Mouse (Mus musculus) monocyte, adult 5-6 weeks (primary cell): ENCODE data around the gene Aldh3b2. TPM values are rescaled to one million over a fixed set of nuclear protein-coding genes. Genes with fewer than 3 reads are reported as not detected.
A peak's percentile ranks its signal among the peaks of the same experiment; 100 is the strongest.
"Not testable (repeated sequence)": the region's sequence is repeated elsewhere in the genome, so short reads cannot be mapped to it uniquely, and the experiment has no call there.

Experiments
- ATAC-seq: fragments of 153-309, 156-312 bp; replicated peaks from 2 replicates; pipeline ENCODE4 v1.8.0; 2017; ENCODE audit warnings: mild to moderate bottlenecking; ENCODE audit not compliant: low TSS enrichment, insufficient number of reproducible peaks, severe bottlenecking, poor library complexity, low FRiP score
- total RNA-seq: library from RNA; stranded (forward); fragments of 200-1000, 200-491, 200-594 nt; gene quantifications from 3 replicates; pipeline ENCODE4 v1.2.3, GENCODE M21; 2017

Gene Aldh3b2
- total RNA-seq, 1 experiment from 2014 or later, result not detected

DNA sequence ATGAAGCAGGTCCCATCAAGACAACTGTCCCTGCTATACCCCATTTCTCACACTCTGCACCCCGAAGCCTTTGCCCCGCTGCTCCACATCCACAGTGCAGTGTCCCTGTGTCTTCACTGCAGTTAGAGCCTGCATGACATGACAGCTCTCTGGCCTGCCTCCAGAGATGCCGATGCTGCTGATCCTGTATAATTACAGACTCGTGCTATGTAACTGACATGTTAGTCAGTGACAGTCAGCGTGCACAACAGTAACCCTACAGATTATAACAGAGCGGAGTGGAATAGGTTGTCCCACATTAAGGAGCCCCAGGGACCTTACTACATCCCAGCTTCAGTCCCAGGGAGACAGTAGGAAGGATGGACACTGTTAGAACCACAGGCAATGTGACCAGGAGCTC, 2.5 kb downstream of the Aldh3b2 start:
- not testable (repeated sequence) for ATAC-seq

DNA sequence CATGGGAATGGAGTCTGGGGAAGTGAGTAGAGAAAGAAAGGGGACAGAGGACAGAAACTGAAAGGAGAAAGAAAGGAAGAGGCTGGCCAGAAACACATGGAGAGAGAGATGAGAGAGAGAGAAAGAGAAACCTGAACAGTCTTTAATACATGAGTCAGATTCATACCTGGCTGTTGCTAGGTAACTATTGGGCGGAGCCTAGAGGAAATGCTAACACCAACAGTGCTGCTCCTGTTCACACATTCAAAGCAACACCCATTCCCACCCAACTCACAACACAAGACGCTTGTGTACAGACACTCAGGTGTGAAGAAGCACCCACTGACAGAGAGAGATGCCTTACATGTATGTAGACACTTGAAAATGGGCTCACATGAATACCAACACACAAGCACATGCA, 3.7 kb downstream of the Aldh3b2 start:
- ATAC-seq, result no peak

DNA sequence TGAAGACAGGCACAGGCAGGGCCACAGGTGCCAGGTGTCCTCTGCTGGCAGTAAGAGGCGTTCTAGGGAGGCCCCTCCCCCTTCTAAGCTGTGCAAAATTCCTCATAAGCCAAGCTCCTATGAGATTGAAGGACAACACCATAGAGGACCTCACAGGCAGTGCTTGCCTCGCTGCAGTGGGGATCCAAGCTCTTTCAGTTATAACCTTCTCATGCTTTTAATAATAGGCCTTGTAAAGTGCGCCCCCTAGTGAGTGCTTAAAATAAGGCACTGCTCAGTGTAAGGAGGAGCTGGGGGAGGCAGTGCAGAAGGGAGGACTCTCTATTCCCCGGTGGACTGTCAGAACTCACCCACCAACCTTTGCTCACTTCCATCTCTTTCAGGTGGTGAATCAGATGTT, 8.2 kb downstream of the Aldh3b2 start:
- ATAC-seq, result peak; percentile 49

DNA sequence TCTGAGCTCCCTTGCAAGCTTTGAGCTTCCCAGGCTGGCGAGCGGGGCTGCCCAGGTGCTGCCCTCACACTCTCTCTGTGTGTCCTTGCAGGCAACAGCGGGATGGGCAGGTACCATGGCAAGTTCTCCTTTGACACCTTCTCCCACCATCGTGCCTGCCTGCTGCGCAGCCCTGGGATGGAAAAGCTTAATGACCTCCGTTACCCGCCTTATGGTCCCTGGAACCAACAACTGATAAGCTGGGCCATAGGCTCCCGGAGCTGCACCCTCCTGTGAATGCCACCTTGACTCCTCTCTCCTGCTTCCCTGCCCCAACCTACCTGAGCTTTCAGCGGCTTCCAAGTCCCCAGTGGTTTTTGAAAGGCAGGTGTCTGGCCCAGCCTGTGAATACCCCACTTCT, 8.8 kb downstream of the Aldh3b2 start:
- ATAC-seq, result no peak

DNA sequence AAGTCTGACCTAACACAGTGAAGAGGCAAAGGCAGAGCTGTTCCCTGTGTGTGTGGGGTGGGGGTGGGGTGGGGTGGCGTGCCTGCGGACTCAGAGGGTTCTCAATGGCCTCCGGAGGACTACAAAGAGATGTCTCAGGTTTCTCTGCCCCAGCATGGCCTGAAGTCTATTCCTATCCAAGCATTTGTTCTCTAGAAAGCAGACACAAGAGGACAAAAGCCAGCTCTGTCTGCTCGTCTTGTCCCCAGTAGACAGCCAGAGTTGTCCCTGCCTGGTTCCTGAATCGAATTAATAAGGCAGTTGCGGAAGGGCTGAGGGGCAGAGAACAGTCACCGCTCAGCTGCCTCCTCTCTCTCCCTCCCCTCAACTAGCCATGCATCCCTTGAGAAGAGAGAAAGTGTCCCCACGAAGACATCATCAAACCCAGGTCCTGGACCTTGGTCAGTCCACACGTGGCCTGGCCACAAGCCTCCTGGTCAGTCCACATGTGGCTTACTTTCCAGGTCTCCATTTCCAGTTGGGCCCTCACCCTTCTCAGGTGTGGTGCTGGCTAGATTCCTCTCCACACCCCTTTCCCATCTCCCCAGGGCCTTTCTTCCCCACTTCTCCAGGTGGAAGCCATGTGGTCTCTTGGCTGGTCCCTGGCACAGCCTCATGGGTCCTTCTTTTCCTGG, 11.5 kb downstream of the Aldh3b2 start:
- no peak for ATAC-seq

DNA sequence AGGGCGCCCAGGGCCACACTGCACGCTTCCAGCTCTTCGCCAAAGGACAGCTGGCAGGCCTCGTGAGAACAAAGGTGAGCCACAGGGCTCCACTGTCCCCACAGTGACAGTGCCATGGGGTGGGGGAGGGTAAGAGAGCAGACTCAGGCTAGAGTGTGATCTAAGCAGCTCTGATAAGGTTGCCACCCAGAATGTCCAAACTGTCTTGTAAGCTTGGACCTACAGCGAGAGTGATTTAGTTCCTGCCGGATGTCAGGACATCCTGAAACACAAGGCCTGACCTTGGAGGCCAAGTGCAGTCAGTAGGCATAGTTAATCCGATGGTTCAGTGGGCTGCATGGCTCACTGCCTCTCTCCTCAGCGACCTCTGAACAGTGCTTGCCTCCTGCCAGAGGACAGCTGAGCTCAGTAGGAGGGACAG, 13.1 kb downstream of the Aldh3b2 start:
- no peak for ATAC-seq

DNA sequence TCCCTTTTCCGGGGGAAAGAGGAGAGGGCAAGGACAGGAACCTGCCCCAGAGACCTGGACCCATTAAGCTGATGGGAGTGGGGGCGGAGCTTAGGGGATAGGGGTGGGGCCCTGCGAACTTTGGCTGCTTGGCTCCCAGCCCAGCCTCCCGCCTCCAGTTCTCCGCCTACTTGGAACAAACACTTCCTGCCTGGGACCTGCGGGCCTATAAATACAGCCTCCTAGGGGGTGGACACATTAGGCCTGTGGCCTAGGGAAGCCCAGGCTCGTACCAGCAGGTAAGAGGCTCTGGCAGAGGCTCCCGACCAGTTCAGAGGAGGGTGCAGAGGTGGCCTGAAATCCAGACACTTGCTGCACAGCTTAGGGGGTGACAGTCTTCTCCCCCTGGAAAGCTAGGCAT, 14.2 kb downstream of the Aldh3b2 start, which contains the start of gene Acy3:
Acy3 (plus strand) TSS at position 237 of the 400 bp plus-strand sequence.
- ATAC-seq, result no peak

DNA sequence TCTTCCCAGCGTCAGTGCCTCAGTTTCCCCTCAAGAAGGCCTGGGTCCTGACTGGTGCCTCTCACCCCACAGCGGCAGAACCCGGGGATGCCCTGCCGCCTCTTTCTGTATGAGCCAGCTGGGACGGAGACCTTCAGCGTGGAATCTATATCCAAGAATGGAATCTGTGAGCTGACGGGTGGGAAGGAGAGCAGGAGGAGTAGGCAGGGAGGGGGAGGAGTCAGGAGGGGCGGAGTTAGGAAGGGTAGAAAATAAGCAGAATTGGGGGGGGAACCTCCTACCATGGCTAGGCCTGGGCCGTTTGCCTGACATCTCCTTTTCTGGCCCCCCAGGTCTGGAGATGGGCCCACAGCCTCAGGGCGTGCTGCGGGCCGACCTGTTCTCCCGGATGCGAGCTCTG, 15.9 kb downstream of the Aldh3b2 start:
- no peak for ATAC-seq

DNA sequence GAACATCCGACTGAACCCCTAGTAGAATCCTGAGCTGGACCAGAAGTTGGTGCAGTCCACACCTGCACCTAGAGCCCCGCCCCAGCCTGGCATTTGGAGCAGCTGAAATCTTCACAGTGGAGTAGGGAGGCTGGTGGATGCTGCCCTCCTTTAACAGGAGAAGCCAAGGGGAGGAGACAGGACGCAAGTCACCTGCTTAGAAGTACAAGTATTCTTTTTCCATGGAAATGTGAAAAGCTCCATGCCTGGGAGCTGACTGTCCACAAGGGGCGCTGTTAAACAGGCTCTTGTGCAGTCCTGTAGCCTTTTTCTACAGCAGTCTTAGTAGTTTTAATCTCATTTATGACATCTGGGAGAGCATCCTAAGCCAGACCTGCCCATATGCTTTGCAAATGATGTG, 16.6 kb downstream of the Aldh3b2 start:
- no peak for ATAC-seq

DNA sequence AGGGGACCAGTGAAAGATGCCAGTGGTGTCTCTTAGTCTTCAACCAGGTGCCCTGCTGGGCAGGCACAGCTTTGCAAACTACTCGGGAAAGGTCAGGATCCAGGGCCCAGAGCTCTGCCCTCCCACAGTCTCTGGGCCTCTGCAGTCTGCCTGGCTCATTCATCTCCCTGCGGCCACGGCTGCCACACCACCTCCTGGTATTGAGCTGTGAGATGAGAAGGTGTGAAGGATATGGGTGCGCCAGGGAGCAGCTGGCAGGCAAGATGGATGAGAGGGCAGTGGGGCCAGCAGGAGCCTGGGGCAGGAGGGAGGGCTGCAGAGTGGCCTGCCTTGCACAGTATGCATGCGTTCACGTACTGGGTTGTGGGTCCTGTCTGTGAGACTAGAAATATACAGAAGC, 18.7 kb downstream of the Aldh3b2 start:
- ATAC-seq, result no peak

DNA sequence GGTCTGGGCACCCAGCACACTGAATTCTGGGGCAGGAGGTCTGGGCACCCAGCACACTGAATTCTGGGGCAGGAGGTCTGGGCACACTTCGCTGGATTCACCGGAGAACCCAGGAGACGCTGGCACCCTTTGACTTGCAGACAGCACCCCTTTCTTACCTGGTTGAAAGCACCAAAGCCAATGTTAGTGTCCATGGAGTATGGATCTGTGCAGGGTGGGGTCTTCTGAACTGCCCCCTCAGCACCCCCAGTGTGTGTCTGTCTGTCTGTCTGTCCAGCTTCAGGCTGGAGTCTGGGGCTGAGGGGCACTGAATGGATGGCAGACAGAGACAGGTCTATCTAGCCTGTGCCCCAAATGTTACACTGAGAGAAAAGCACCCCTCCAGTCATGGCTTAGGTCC, 19.4 kb downstream of the Aldh3b2 start:
- ATAC-seq, result no peak

DNA sequence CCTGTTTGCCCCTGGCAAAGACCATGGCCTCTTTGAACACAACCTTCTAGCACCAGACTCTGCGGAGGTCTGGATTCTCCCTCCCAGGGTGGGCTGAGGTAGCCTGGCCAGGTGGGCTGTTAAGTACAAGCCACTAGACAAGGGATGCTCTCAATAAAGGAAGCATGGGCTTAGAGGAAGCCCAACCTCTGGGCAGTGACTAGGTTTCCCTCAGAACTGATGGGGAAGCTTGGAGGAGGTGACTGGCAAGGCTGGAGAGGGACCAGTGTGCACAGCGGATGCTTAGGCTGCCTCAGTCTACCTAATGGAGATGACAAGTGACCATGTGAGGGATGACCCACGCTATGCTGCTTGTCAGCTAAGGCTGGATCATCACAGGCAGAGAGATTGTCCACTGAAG, 19.8 kb downstream of the Aldh3b2 start:
- no peak for ATAC-seq

DNA sequence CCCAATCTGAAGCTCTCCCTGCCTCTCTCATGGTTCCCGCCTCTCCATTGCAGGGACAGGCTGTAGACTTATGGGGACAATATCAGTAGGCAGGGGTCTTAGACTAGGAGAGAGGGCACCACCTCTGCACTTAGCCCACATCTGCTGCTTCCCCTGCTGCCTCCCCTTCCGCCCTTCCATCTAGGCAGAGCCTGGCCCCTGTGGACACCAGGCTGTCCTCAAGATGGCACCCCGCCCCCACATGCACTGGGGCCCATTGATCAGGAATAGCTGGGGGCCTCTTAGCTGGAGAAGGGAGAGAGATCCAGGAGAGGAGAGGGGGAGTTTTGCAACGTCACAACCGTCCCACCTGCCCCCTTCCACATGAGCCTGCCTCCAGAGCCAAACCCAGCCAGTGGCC, 20.3 kb downstream of the Aldh3b2 start, which contains the start of gene Tbx10:
Tbx10 (plus strand) TSS at position 337 of the 400 bp plus-strand sequence.
- no peak for ATAC-seq

DNA sequence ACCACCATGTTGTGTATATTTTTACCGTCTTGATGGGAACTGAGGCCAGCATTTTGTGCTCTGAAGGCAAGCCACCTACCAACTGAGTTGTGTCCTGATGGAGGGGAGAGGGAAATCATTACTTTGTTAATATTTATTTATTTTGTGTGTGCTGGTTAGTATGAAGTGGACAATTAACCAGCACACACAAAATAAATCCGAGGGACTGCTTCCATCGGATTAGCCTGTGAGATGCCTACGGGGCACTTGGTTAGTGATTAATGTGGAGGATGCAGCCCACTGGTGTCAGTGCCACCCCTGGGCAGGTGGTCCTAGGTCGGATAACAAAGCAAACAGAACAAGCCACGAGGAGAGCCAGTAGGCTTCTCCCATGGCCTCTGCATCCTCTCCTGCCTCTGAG, 22.8 kb downstream of the Aldh3b2 start:
- no peak for ATAC-seq

DNA sequence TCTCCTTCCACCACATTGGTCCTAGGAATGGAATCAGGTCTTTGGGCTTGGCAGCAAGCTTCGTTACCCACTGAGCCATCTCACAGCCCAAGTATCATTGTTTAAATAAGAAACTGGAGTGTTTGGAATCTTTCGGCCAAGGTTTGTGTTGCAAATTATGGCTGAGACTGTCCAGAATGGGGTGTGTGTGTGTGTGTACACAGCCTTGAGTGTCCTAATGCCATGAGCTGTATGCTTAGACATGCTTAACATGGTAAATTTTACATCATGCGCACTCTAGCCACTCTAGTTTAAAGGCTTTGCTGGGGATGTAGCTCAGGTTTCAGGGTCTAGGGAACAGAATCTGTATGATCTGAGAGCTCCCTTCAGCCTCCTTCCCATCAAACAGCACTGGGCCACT, 23.4 kb downstream of the Aldh3b2 start:
- ATAC-seq, result no peak

DNA sequence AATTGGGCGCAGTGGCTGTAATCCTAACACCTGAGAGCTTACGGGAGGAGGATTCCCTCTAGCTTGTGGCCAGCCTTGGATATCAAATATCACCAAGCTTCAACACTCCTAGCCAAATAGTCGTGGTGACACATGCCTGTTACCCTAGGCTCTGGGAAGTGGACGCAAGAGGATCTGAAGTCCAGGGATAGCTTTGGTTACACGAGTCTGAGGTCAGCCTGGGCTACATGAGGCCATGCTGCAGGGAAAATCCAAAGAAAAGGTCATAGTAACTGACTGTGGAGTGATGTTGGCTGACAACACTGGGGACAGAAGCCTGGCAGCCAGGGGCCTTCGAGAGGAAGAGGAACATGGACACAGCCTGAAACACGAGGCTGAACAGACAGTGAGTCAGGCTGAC, 24.0 kb downstream of the Aldh3b2 start:
- ATAC-seq, result no peak

DNA sequence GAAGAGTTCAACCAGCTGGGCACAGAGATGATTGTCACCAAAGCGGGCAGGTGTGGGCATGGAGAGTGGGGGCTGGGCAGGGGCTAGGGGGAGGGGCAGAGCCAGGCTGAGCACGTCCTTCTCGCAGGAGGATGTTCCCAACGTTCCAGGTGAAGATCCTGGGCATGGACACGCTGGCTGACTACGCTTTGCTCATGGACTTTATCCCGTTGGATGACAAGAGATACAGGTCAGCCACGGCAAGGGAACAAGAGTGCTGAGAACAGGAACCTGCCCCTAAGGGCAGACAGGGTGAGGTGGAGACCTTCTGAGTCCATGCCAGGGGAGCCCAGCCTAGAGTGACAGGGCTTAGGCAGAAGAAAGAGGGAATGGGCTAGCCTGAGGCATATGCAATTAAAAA, 24.6 kb downstream of the Aldh3b2 start:
- ATAC-seq, result no peak

DNA sequence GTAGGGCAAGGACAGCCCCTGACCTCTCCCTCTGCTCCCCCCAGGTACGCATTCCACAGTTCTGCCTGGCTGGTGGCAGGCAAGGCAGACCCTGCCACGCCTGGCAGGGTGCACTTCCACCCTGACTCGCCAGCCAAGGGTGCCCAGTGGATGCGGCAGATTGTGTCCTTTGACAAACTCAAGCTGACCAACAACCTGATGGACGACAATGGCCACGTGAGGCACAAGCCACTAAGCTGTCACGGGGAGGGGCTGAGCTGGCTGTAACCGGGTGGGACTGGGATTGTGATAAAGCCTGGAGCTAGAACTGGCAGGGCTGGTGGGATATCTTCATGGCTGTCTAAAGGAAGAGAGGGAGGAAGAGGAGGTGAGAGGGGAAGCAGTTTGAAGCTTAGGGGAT, 25.1 kb downstream of the Aldh3b2 start:
- ATAC-seq, result no peak

DNA sequence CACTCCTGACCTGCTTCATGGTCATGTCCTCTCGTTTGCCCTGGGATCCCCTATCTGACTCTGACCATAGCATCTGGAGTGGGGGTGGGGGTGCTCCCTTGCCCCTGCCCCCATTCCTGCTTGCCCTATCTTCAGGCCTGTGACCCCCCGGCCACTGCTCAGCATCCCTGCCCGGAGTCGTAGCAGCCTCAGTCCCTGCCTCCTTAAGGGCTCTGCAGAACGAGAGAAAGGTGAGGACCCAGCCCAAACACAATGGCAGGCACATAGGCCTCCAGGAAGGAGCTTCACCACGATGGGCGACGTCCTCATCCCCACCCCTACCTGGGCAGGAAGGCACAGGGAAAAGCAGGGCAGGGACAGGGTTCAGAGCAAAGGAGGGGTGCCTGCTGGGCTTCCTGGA, 26.2 kb downstream of the Aldh3b2 start:
- no peak for ATAC-seq

DNA sequence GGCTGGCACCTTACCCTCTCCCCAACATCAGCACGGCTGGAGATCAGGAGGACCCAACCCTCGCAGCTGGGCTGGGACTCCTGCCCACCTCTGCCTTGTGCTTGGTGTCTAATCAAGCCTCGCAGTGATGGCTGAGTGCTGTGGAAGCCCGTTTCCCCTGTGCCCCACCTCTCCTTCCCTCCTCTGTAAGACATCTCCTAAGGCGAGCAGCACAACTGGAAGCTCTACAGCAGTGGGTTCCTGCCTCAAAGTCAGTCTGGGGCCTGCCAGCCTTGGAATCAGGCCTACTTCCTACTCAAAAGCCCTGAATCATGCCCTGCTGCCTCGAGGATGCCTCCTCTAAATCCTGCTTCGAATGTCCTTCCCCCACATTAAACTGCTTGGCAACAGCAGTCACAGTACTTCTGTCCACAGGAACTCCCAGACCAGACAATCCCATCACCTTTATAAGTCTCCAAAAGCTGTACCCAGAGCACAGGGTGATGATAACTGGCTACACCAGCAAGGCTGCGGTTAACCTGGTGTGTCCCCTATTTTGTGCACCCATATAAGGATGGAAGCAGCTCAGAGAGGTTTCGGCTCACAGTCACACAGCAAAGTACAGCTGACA, 27.1 kb downstream of the Aldh3b2 start:
- no peak for ATAC-seq
